Comparison of ENCODE assay signal across 8 mouse cellular contexts in genomic region chr6:71494341-71495020, GRCm38 (mm10). TPM values are rescaled to one million over a fixed set of nuclear protein-coding genes. Genes with fewer than 3 reads are reported as not detected.
DNase-seq lines count a peak whose midpoint lies in the region; ATAC-seq and TF ChIP-seq lines count a peak whose summit lies in the region.

No protein-coding gene starts in this region.

- TF ChIP-seq POLR2A in liver, adult 2 months (IDR thresholded peaks at IDR 0.05; ENCODE audit: extremely low read depth, insufficient read depth, low read length), result no peak

- peak overlapping the region; percentile 100 for H3K9ac ChIP-seq in liver, adult 2 months (ENCODE audit: low read depth, low read length)
- peak overlapping the region; percentile 100 for H3K9ac ChIP-seq in stomach, embryonic 15.5 days

- H3K4me1 ChIP-seq in liver, adult 2 months (ENCODE audit: control insufficient read depth, insufficient read depth, low read length), result peaks cover 17% of the 10 kb centered on the region; the same call in 1 of the 2 replicates
- no peaks in the 10 kb centered on the region for H3K4me1 ChIP-seq in stomach, embryonic 15.5 days

- H3K4me2 ChIP-seq in stomach, embryonic 15.5 days, result peak overlapping the region; percentile 67

- peak overlapping the region; percentile 95 for H3K27ac ChIP-seq in liver, adult 2 months (replicated peaks; ENCODE audit: insufficient read depth, low read depth, low read length)
- peak overlapping the region; percentile 99 for H3K27ac ChIP-seq in stomach, embryonic 15.5 days

- TF ChIP-seq CTCF in liver, adult 2 months (IDR thresholded peaks at IDR 0.05; ENCODE audit: low read depth, low read length), result no peak

- H3K9me3 ChIP-seq in stomach, embryonic 15.5 days, result no peaks in the 10 kb centered on the region

- H3K4me3 ChIP-seq in liver, adult 2 months (ENCODE audit: insufficient read depth, low read depth, low read length), result peak overlapping the region; percentile 99
- H3K4me3 ChIP-seq in stomach, embryonic 15.5 days (replicated peaks), result peak overlapping the region; percentile 84

- H3K27me3 ChIP-seq in liver, adult 2 months (ENCODE audit: control insufficient read depth, insufficient read depth, low read length), result no peaks in the 10 kb centered on the region
- no peaks in the 10 kb centered on the region for H3K27me3 ChIP-seq in stomach, embryonic 15.5 days (replicated peaks)

- DNase-seq in CD4-positive, CD25-positive, alpha-beta regulatory T cell, adult 2 months (ENCODE audit: low read depth, low spot score), result peak; percentile 58
- DNase-seq in adrenal gland, adult 8-10 months, result peak; percentile 45
- DNase-seq in embryo, embryonic 11 days, result peak; percentile 66
- peak; percentile 48 to 72 for DNase-seq in heart, adult 18-20 months
- peak; percentile 28 to 48 for DNase-seq in kidney, adult 8-10 months
- no peak for DNase-seq in liver, adult 2 months (ENCODE audit: extremely low read depth, low read depth, low spot score)
- DNase-seq in monocyte, adult 2 months (ENCODE audit: low read depth in 1 of 2, low spot score in 2 of 2), result peak; percentile 16 to 36

- peaks cover 6% of the 10 kb centered on the region; the same call in 1 of the 2 replicates for H3K79me2 ChIP-seq in liver, adult 2 months (ENCODE audit: control insufficient read depth, insufficient read depth, low read length)

- H3K36me3 ChIP-seq in liver, adult 2 months (ENCODE audit: control insufficient read depth, insufficient read depth, low read length), result peaks cover 23% of the 10 kb centered on the region
- H3K36me3 ChIP-seq in stomach, embryonic 15.5 days, result no peaks in the 10 kb centered on the region

- 0 out of 2 replicates have a peak, but pooled peaks have one; percentile 0 for ATAC-seq in stomach, embryonic 15.5 days (ENCODE audit: insufficient read depth, low FRiP score, low read depth)

- under 1% methylated on average over 46 of the region's 46 CpGs for WGBS in liver, adult 2 months
- under 1% methylated on average over 44 of the region's 46 CpGs for WGBS in stomach, embryonic 15.5 days

RNA-seq across cellular contexts. Expression of gene Rnf103, which starts 0.8 kb away (rescaled TPM):
- 10 to 100 TPM; 38.7 to 47.8 (median 43.5) TPM for total RNA-seq in adrenal gland, adult 8-10 months (2022)
- 10 to 100 TPM; 24.5 to 25.0 TPM for total RNA-seq in heart, adult 18-20 months (2021)
- total RNA-seq in liver, adult 2 months (2014; rRNA removed), result 70.7 and 73.3 TPM in 2 replicates
- 27.2 and 27.7 TPM in 2 replicates for polyA plus RNA-seq in liver, adult 2 months (2012; rRNA removed)
- polyA plus RNA-seq in stomach, embryonic 15.5 days (2015; fragmentation: Nextera tagmentation; extraction: Ambion mirVana), result 23.6 and 23.8 TPM in 2 replicates

RNA-seq across cellular contexts. Expression of gene Chmp3, which starts 49.1 kb away (rescaled TPM):
- total RNA-seq in adrenal gland, adult 8-10 months (2022), result 100 to 1,000 TPM; 115 to 148 (median 141) TPM
- 10 to 100 TPM; 52.0 to 56.6 TPM for total RNA-seq in heart, adult 18-20 months (2021)
- total RNA-seq in liver, adult 2 months (2014; rRNA removed), result 44.3 and 49.6 TPM in 2 replicates
- polyA plus RNA-seq in liver, adult 2 months (2012; rRNA removed), result 22.9 and 24.0 TPM in 2 replicates
- 66.8 and 68.9 TPM in 2 replicates for polyA plus RNA-seq in stomach, embryonic 15.5 days (2015; fragmentation: Nextera tagmentation; extraction: Ambion mirVana)

RNA-seq across cellular contexts. Expression of gene Rmnd5a, which starts 54.0 kb away (rescaled TPM):
- total RNA-seq in adrenal gland, adult 8-10 months (2022), result 10 to 100 TPM; 76.1 to 96.7 (median 85.5) TPM
- total RNA-seq in heart, adult 18-20 months (2021), result 10 to 100 TPM; 66.8 to 74.7 TPM
- 125 and 136 TPM in 2 replicates for total RNA-seq in liver, adult 2 months (2014; rRNA removed)
- polyA plus RNA-seq in liver, adult 2 months (2012; rRNA removed), result 31.1 and 35.3 TPM in 2 replicates
- 13.7 and 14.3 TPM in 2 replicates for polyA plus RNA-seq in stomach, embryonic 15.5 days (2015; fragmentation: Nextera tagmentation; extraction: Ambion mirVana)
